Mouse (Mus musculus): ENCODE measurements around the gene Tmbim6. TPM values are rescaled to one million over a fixed set of nuclear protein-coding genes. Genes with fewer than 3 reads are reported as not detected.

Gene Tmbim6
- polyA plus RNA-seq, 1 experiment = 372 TPM

DNA sequence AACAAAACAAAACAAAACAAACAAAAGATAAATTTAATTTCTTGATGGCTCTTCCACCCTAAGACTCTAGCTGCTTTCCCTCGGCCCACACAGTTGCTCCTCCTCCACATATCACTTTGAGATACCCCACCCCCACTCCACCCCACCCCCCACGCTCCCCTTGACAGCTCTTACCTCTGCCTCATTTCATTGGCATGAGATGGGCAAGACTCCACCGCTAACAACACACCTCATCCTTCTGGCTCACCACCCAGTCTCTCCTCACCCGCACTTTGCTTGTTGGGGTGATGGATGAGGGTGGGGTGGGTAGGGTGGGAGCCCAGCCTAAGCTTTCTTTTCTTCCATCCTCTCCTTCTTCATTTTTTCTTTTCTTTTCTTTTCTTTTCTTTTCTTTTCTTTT lies 24.3 kb downstream of the Tmbim6 start:
- no peak overlapping the region for H3ac ChIP-seq (ENCODE audit: control insufficient read depth, insufficient read length, low read depth)
- no peaks in the 10 kb centered on the region for H3K79me2 ChIP-seq (ENCODE audit: control insufficient read depth, insufficient read depth)
- no peaks in the 10 kb centered on the region for H3K27me3 ChIP-seq (ENCODE audit: control insufficient read depth, insufficient read depth, insufficient read length)
- H3K79me3 ChIP-seq (ENCODE audit: low read depth) = no peaks in the 10 kb centered on the region
- no peaks in the 10 kb centered on the region for H3K36me3 ChIP-seq (ENCODE audit: control insufficient read depth, insufficient read depth)
- no peak overlapping the region for H3K4me3 ChIP-seq (ENCODE audit: insufficient read depth, poor library complexity, severe bottlenecking)
- no peak for TF ChIP-seq MAX (IDR thresholded peaks at IDR 0.05)
- TF ChIP-seq FOSL1 (IDR thresholded peaks at IDR 0.05; ENCODE audit: insufficient read depth, low read length, poor library complexity, severe bottlenecking) = no peak
- TF ChIP-seq MYOD1 (IDR thresholded peaks at IDR 0.05; ENCODE audit: control insufficient read depth, insufficient read length, low read depth) = no peak
- no peak for TF ChIP-seq USF1 (IDR thresholded peaks at IDR 0.05; ENCODE audit: low read depth)
- no peak for TF ChIP-seq CEBPB (IDR thresholded peaks at IDR 0.05; ENCODE audit: low read depth)
- TF ChIP-seq MYOG (IDR thresholded peaks at IDR 0.05; ENCODE audit: control insufficient read depth, extremely low read depth, insufficient read length) = no peak
- no peak for TF ChIP-seq CTCF (IDR thresholded peaks at IDR 0.05; ENCODE audit: control insufficient read depth, insufficient read depth, insufficient read length)

DNA sequence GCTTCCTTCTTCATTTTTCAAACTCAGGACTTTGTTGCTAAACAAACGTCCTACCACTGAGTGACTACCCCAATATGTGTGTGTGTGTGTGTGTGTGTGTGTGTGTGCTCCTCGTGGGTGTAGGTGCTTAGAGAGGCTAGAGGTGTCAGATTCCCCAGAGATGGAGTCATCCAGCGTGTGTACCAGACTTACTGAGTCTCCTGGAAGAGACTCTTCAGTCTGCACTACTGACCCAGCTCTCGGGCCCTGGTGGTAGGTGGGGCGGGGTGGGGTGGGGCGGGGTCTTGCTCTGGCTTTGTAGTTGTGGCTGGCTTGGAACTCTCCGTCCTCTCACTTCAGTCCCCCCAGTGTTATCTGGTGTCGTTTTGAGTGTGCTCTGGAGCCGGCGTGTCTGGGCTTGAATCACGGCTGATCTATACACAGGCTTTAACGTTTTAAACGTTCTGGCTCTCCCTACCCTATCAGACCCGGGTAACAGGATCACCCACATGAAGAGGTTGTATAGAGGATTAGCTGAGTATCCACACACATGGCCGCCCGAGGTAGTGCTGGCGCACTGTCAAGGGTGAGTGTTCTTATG lies 25.1 kb downstream of the Tmbim6 start:
- Histone ChIP-seq H3K4me3 (ENCODE audit: insufficient read depth, poor library complexity, severe bottlenecking) (no peak overlapping the region), H3K27me3 (ENCODE audit: control insufficient read depth, insufficient read depth, insufficient read length) (no peaks in the 10 kb centered on the region), H3ac (ENCODE audit: control insufficient read depth, insufficient read length, low read depth) (no peak overlapping the region), H3K36me3 (ENCODE audit: control insufficient read depth, insufficient read depth) (peaks cover 6% of the 10 kb centered on the region), H3K79me2 (ENCODE audit: control insufficient read depth, insufficient read depth) (no peaks in the 10 kb centered on the region), H3K79me3 (ENCODE audit: low read depth) (no peaks in the 10 kb centered on the region)
- TF ChIP-seq MYOG (IDR thresholded peaks at IDR 0.05; ENCODE audit: control insufficient read depth, extremely low read depth, insufficient read length) (no peak), FOSL1 (IDR thresholded peaks at IDR 0.05; ENCODE audit: insufficient read depth, low read length, poor library complexity, severe bottlenecking) (no peak), CTCF (IDR thresholded peaks at IDR 0.05; ENCODE audit: control insufficient read depth, insufficient read depth, insufficient read length) (no peak), MYOD1 (IDR thresholded peaks at IDR 0.05; ENCODE audit: control insufficient read depth, insufficient read length, low read depth) (no peak), MAX (IDR thresholded peaks at IDR 0.05) (no peak), USF1 (IDR thresholded peaks at IDR 0.05; ENCODE audit: low read depth) (no peak), CEBPB (IDR thresholded peaks at IDR 0.05; ENCODE audit: low read depth) (no peak)

GRCm38 (mm10) chr15:99420101-99420500 lies 27.4 kb downstream of the Tmbim6 start:
- H3K79me2 ChIP-seq (ENCODE audit: control insufficient read depth, insufficient read depth) = no peaks in the 10 kb centered on the region
- H3ac ChIP-seq (ENCODE audit: control insufficient read depth, insufficient read length, low read depth) = no peak overlapping the region
- peaks cover 10% of the 10 kb centered on the region for H3K36me3 ChIP-seq (ENCODE audit: control insufficient read depth, insufficient read depth)
- no peaks in the 10 kb centered on the region for H3K79me3 ChIP-seq (ENCODE audit: low read depth)
- H3K4me3 ChIP-seq (ENCODE audit: insufficient read depth, poor library complexity, severe bottlenecking) = no peak overlapping the region
- H3K27me3 ChIP-seq (ENCODE audit: control insufficient read depth, insufficient read depth, insufficient read length) = no peaks in the 10 kb centered on the region
- TF ChIP-seq MYOD1 (IDR thresholded peaks at IDR 0.05; ENCODE audit: control insufficient read depth, insufficient read length, low read depth) = no peak
- TF ChIP-seq MYOG (IDR thresholded peaks at IDR 0.05; ENCODE audit: control insufficient read depth, extremely low read depth, insufficient read length) = no peak
- no peak for TF ChIP-seq USF1 (IDR thresholded peaks at IDR 0.05; ENCODE audit: low read depth)
- TF ChIP-seq CEBPB (IDR thresholded peaks at IDR 0.05; ENCODE audit: low read depth) = no peak
- no peak for TF ChIP-seq MAX (IDR thresholded peaks at IDR 0.05)
- no peak for TF ChIP-seq CTCF (IDR thresholded peaks at IDR 0.05; ENCODE audit: control insufficient read depth, insufficient read depth, insufficient read length)
- TF ChIP-seq FOSL1 (IDR thresholded peaks at IDR 0.05; ENCODE audit: insufficient read depth, low read length, poor library complexity, severe bottlenecking) = no peak

DNA sequence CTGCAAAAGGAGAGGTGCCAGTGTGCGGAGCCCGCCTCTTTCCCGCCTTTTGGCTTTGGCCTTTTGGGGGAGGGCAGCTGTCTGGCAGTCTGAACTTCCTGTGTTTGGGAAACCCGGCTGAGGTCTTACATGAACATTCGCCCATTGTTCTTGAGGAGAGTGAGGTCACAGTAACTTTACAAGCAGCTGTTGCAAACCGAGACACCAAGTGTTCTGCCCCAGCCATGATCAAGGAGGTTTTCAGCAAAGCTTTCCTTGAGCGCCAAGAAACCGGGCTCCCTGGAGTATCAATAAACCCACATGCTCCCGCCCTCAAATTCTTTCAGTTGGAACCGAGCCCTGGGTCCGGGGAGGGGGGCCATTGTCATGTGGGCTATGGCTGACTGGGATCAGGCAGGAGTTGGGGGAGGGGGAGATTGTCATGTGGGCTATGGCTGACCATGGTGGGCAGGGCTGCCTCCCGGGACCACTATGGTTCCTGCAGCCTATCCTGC lies 27.9 kb downstream of the Tmbim6 start:
- TF ChIP-seq CEBPB (IDR thresholded peaks at IDR 0.05; ENCODE audit: low read depth) (no peak), MYOG (IDR thresholded peaks at IDR 0.05; ENCODE audit: control insufficient read depth, extremely low read depth, insufficient read length) (no peak), CTCF (IDR thresholded peaks at IDR 0.05; ENCODE audit: control insufficient read depth, insufficient read depth, insufficient read length) (no peak), MAX (IDR thresholded peaks at IDR 0.05) (no peak), MYOD1 (IDR thresholded peaks at IDR 0.05; ENCODE audit: control insufficient read depth, insufficient read length, low read depth) (peak; percentile 93), USF1 (IDR thresholded peaks at IDR 0.05; ENCODE audit: low read depth) (peak; percentile 47)
- Histone ChIP-seq H3ac (ENCODE audit: control insufficient read depth, insufficient read length, low read depth) (no peak overlapping the region), H3K79me3 (ENCODE audit: low read depth) (no peaks in the 10 kb centered on the region), H3K27me3 (ENCODE audit: control insufficient read depth, insufficient read depth, insufficient read length) (no peaks in the 10 kb centered on the region), H3K79me2 (ENCODE audit: control insufficient read depth, insufficient read depth) (no peaks in the 10 kb centered on the region), H3K36me3 (ENCODE audit: control insufficient read depth, insufficient read depth) (peaks cover 10% of the 10 kb centered on the region), H3K4me3 (ENCODE audit: insufficient read depth, poor library complexity, severe bottlenecking) (no peak overlapping the region)

DNA sequence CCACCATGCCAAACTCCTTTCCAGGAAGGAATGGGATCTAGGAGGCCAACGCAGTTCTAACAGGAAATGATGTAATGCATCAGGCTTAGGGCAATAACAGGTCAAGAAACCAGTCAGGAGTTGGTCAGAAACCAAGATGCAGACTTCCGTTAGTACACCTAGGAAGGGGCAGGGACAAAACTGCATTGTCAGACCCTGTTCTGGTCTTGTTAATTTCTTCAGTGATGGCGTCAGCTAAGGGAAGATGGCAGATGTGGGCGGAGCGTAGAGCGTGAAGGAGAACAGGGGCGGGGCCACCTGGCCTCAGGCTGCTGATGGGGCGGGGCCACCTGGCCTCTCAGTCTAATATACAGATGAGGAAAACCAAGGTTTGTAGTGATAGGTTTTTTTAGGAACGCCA lies 28.5 kb downstream of the Tmbim6 start:
- Histone ChIP-seq H3K79me3 (ENCODE audit: low read depth) (no peaks in the 10 kb centered on the region), H3K36me3 (ENCODE audit: control insufficient read depth, insufficient read depth) (peaks cover 11% of the 10 kb centered on the region), H3ac (ENCODE audit: control insufficient read depth, insufficient read length, low read depth) (no peak overlapping the region), H3K27me3 (ENCODE audit: control insufficient read depth, insufficient read depth, insufficient read length) (no peaks in the 10 kb centered on the region), H3K79me2 (ENCODE audit: control insufficient read depth, insufficient read depth) (no peaks in the 10 kb centered on the region), H3K4me3 (ENCODE audit: insufficient read depth, poor library complexity, severe bottlenecking) (no peak overlapping the region)
- TF ChIP-seq USF1 (IDR thresholded peaks at IDR 0.05; ENCODE audit: low read depth) = no peak
- no peak for TF ChIP-seq CTCF (IDR thresholded peaks at IDR 0.05; ENCODE audit: control insufficient read depth, insufficient read depth, insufficient read length)
- TF ChIP-seq MYOG (IDR thresholded peaks at IDR 0.05; ENCODE audit: control insufficient read depth, extremely low read depth, insufficient read length) = no peak
- no peak for TF ChIP-seq MAX (IDR thresholded peaks at IDR 0.05)
- TF ChIP-seq CEBPB (IDR thresholded peaks at IDR 0.05; ENCODE audit: low read depth) = no peak
- TF ChIP-seq FOSL1 (IDR thresholded peaks at IDR 0.05; ENCODE audit: insufficient read depth, low read length, poor library complexity, severe bottlenecking) = no peak
- no peak for TF ChIP-seq MYOD1 (IDR thresholded peaks at IDR 0.05; ENCODE audit: control insufficient read depth, insufficient read length, low read depth)
